Mouse (Mus musculus) induced T-regulatory cell, adult 2 months (primary cell): ENCODE data around the gene Kcna3.

Source experiments
- DNase-seq: peaks from one replicate; pipeline ENCODE4 v3.0.0-alpha.2; 2012; ENCODE audit warnings: low read depth

Gene Kcna3

GRCm38 (mm10) chr3:107035521-107036457 lies at the start of gene Kcna3:
Kcna3 (plus strand) TSS chr3:107036169.
- DNase-seq: peak; percentile 85

- peak; percentile 30 for DNase-seq
Measured at GRCm38 (mm10) chr3:106991334-106991733, 44.6 kb upstream of the Kcna3 start.

GRCm38 (mm10) chr3:106995347-106995746 lies 40.6 kb upstream of the Kcna3 start:
- no peak for DNase-seq

- DNase-seq: peak; percentile 9
Measured at GRCm38 (mm10) chr3:106996186-106996585, 39.8 kb upstream of the Kcna3 start.

GRCm38 (mm10) chr3:106998370-106998769 lies 37.6 kb upstream of the Kcna3 start:
- DNase-seq: no peak

GRCm38 (mm10) chr3:107000165-107000564 lies 35.8 kb upstream of the Kcna3 start:
- no peak for DNase-seq

- DNase-seq: no peak
Measured at GRCm38 (mm10) chr3:107002249-107003123, 33.5 kb upstream of the Kcna3 start.

- no peak for DNase-seq
Measured at GRCm38 (mm10) chr3:107009329-107010076, 26.5 kb upstream of the Kcna3 start.

GRCm38 (mm10) chr3:107018286-107018685 lies 17.7 kb upstream of the Kcna3 start:
- no peak for DNase-seq

- DNase-seq: no peak
Measured at GRCm38 (mm10) chr3:107031547-107031946, 4.4 kb upstream of the Kcna3 start.

GRCm38 (mm10) chr3:107034776-107035175 lies 1.2 kb upstream of the Kcna3 start:
- no peak for DNase-seq

- peak; percentile 57 for DNase-seq
Measured at GRCm38 (mm10) chr3:107036458-107037039, 580 bp downstream of the Kcna3 start.

GRCm38 (mm10) chr3:107037105-107037504 lies 1.1 kb downstream of the Kcna3 start:
- no peak for DNase-seq

GRCm38 (mm10) chr3:107037536-107038155 lies 1.7 kb downstream of the Kcna3 start:
- no peak for DNase-seq

GRCm38 (mm10) chr3:107038156-107038536 lies 2.2 kb downstream of the Kcna3 start:
- DNase-seq: peak; percentile 92

- peak; percentile 95 for DNase-seq
Measured at GRCm38 (mm10) chr3:107038661-107039223, 2.8 kb downstream of the Kcna3 start.

- DNase-seq: peak; percentile 68
Measured at GRCm38 (mm10) chr3:107039306-107039705, 3.3 kb downstream of the Kcna3 start.

- DNase-seq: peak; percentile 84
Measured at GRCm38 (mm10) chr3:107040408-107040807, 4.4 kb downstream of the Kcna3 start.

GRCm38 (mm10) chr3:107041718-107042117 lies 5.7 kb downstream of the Kcna3 start:
- DNase-seq: no peak

- DNase-seq: peak; percentile 53
Measured at GRCm38 (mm10) chr3:107061468-107061867, 25.5 kb downstream of the Kcna3 start.

GRCm38 (mm10) chr3:107062771-107063170 lies 26.8 kb downstream of the Kcna3 start:
- DNase-seq: peak; percentile 65
